In the genomic region with DNA sequence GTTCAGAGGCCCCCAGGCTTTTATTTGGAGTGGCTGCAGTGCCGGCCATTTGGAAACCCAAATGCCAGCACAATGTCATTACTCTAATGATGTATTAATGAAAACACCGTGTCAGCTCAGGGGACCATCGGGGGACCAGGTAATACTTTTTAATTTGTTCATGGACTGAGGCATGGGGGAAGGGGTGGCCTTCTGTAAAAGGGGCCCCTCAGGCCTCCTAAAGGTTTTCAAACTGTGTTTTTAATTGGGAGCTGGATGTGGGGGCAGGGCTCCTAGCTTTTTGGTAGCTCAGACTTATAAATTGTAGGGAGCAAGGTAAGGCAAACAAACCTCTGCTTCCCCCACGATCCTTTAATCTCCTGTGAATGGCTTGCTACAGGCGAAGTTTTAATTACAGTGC, we compare ENCODE assay signal across 29 mouse cellular contexts. TPM values are rescaled to one million over a fixed set of nuclear protein-coding genes. Genes with fewer than 3 reads are reported as not detected.
DNase-seq lines count a peak whose midpoint lies in the region; ATAC-seq and TF ChIP-seq lines count a peak whose summit lies in the region.
"Had no signal": no experiment of that assay in that cellular context is flagged by ENCODE, and none has a peak within 500 bp of the region (broad histone marks: within the 10 kb centered on the region; RNA-seq: fewer than 3 reads in every experiment).

No protein-coding gene starts in this region.

- no peak overlapping the region for H3K4me2 ChIP-seq in kidney, embryonic 16.5 days (replicated peaks; ENCODE audit: low read depth, low read length)
- no peak overlapping the region for H3K4me2 ChIP-seq in limb, embryonic 11.5 days (ENCODE audit: low read depth, severe bottlenecking)
- H3K4me2 ChIP-seq: hindbrain, embryonic 13.5 days; liver, embryonic 15.5 days; lung, embryonic 15.5 days; midbrain, embryonic 15.5 days; neural tube, embryonic 13.5 days had no signal

- no peak overlapping the region for H3K9ac ChIP-seq in kidney, embryonic 16.5 days (replicated peaks; ENCODE audit: low read length)
- no peak overlapping the region for H3K9ac ChIP-seq in limb, embryonic 11.5 days (ENCODE audit: low read length)
- H3K9ac ChIP-seq: forebrain, postnatal 0 days; hindbrain, embryonic 13.5 days; liver, embryonic 15.5 days; lung, embryonic 15.5 days; midbrain, embryonic 15.5 days; neural tube, embryonic 13.5 days had no signal

- TF ChIP-seq POLR2A in brain, embryonic 14.5 days (IDR thresholded peaks at IDR 0.05; ENCODE audit: borderline replicate concordance, extremely low read depth, insufficient read depth, insufficient read length, poor library complexity, severe bottlenecking), result no peak

- intact Hi-C loops in gastrocnemius, adult 2 months (cut with DNase I), result no loop called here

- H3K27ac ChIP-seq in kidney, embryonic 16.5 days (ENCODE audit: low read length), result no peak overlapping the region
- H3K27ac ChIP-seq in limb, embryonic 11.5 days (replicated peaks; ENCODE audit: low read depth, low read length), result peak overlapping the region; percentile 93
- no peak overlapping the region for H3K27ac ChIP-seq in gastrocnemius, adult 2 months
- H3K27ac ChIP-seq: hindbrain, embryonic 13.5 days; left cerebral cortex, adult 2 months; liver, embryonic 15.5 days; lung, embryonic 15.5 days; midbrain, embryonic 15.5 days; neural tube, embryonic 13.5 days had no signal

- H3K4me1 ChIP-seq in kidney, embryonic 16.5 days (ENCODE audit: insufficient read depth, low read length), result peaks cover 4% of the 10 kb centered on the region; the same call in 1 of the 2 replicates
- H3K4me1 ChIP-seq in limb, embryonic 11.5 days (ENCODE audit: control insufficient read depth, insufficient read depth, low read length), result peaks cover 18% of the 10 kb centered on the region
- H3K4me1 ChIP-seq: hindbrain, embryonic 13.5 days; liver, embryonic 15.5 days; lung, embryonic 15.5 days; midbrain, embryonic 15.5 days; neural tube, embryonic 13.5 days had no signal

- no peaks in the 10 kb centered on the region for H3K27me3 ChIP-seq in kidney, embryonic 16.5 days (ENCODE audit: insufficient read depth, low read length)
- H3K27me3 ChIP-seq in limb, embryonic 11.5 days (ENCODE audit: control insufficient read depth, insufficient read depth, low read length), result no peaks in the 10 kb centered on the region
- H3K27me3 ChIP-seq: hindbrain, embryonic 13.5 days; liver, embryonic 15.5 days; lung, embryonic 15.5 days; midbrain, embryonic 15.5 days; neural tube, embryonic 13.5 days had no signal

- no peak overlapping the region for H3K4me3 ChIP-seq in kidney, embryonic 16.5 days (ENCODE audit: low read length)
- H3K4me3 ChIP-seq in limb, embryonic 11.5 days (ENCODE audit: low read depth, low read length), result no peak overlapping the region
- no peak overlapping the region for H3K4me3 ChIP-seq in gastrocnemius, adult 2 months
- H3K4me3 ChIP-seq: hindbrain, embryonic 13.5 days; left cerebral cortex, adult 2 months; liver, embryonic 15.5 days; lung, embryonic 15.5 days; midbrain, embryonic 15.5 days; myocyte; neural tube, embryonic 13.5 days had no signal

- no peaks in the 10 kb centered on the region for H3K9me3 ChIP-seq in kidney, embryonic 16.5 days (ENCODE audit: low read length)
- no peaks in the 10 kb centered on the region for H3K9me3 ChIP-seq in limb, embryonic 11.5 days (ENCODE audit: control insufficient read depth, low read length)
- H3K9me3 ChIP-seq: hindbrain, embryonic 13.5 days; liver, embryonic 15.5 days; lung, embryonic 15.5 days; midbrain, embryonic 15.5 days; neural tube, embryonic 13.5 days had no signal

- WGBS in kidney, embryonic 16.5 days, result 18% methylated on average over 5 of the region's 5 CpGs
- WGBS in limb, embryonic 11.5 days, result 4% methylated on average over 5 of the region's 5 CpGs

- no peak for TF ChIP-seq CTCF in brain, embryonic 14.5 days (IDR thresholded peaks at IDR 0.05; ENCODE audit: borderline replicate concordance, extremely low read depth, insufficient read depth, insufficient read length)
- TF ChIP-seq CTCF in gastrocnemius, adult 2 months (IDR thresholded peaks at IDR 0.05), result no peak

- H3K36me3 ChIP-seq in kidney, embryonic 16.5 days (ENCODE audit: insufficient read depth, low read length), result no peaks in the 10 kb centered on the region
- H3K36me3 ChIP-seq in limb, embryonic 11.5 days (ENCODE audit: control insufficient read depth, insufficient read depth, low read length), result no peaks in the 10 kb centered on the region
- H3K36me3 ChIP-seq: hindbrain, embryonic 13.5 days; liver, embryonic 15.5 days; lung, embryonic 15.5 days; midbrain, embryonic 15.5 days; neural tube, embryonic 13.5 days had no signal

- DNase-seq in kidney, adult 11 months, result peak; percentile 47
- peak; percentile 36 for DNase-seq in brain, embryonic 14.5 days (ENCODE audit: low read depth)
- peak; percentile 83 for DNase-seq in forelimb bud, embryonic 11.5 days (ENCODE audit: low read depth, low spot score)
- DNase-seq in limb, embryonic 11.5 days (ENCODE audit: low spot score), result peak; percentile 83
- no peak for DNase-seq in gastrocnemius, adult 2 months
- DNase-seq: adrenal gland, adult 8-10 months; cerebellum, adult 9-10 months; forebrain, postnatal 0 days; gastrocnemius, postnatal 36 days; heart, postnatal 36 days; liver; lung, postnatal 36 days; retina, postnatal 1 day; right cerebral cortex, postnatal 25 days; spleen, adult 18-20 months had no signal

- no peak for ATAC-seq in kidney, embryonic 16.5 days (ENCODE audit: low FRiP score, low TSS enrichment)
- ATAC-seq in limb, embryonic 11.5 days (ENCODE audit: insufficient number of reproducible peaks, low FRiP score, low TSS enrichment, low read depth), result peak; percentile 76
- no peak for ATAC-seq in activated CD4-positive, CD25-positive, alpha-beta regulatory T cell, adult 4 months
- ATAC-seq: forebrain, postnatal 0 days; inflammation-experienced regulatory T-cells, adult 6 months; midbrain, embryonic 15.5 days had no signal

RNA-seq across cellular contexts. Expression of gene Lrtm1, which starts 45.4 kb away (rescaled TPM):
- polyA plus RNA-seq in kidney, embryonic 16.5 days (2015; fragmentation: Nextera tagmentation; extraction: Ambion mirVana), result 0.06 and 0.15 TPM in 2 replicates
- polyA plus RNA-seq in brain, embryonic 14.5 days (2012; rRNA removed), result 0.05 and 0.08 TPM in 2 replicates
- 0.15 and 0.16 TPM in 2 replicates for polyA plus RNA-seq in limb, embryonic 11.5 days (2014; fragmentation: Nextera tagmentation; extraction: Ambion mirVana)
- not detected for polyA plus RNA-seq in activated CD4-positive, CD25-positive, alpha-beta regulatory T cell, adult 4 months (2017; shearing (Covaris generic))
- total RNA-seq in gastrocnemius, adult 2 months (2021), result 10 to 100 TPM; 20.3 to 37.6 TPM
- total RNA-seq: forebrain, postnatal 0 days; layer of hippocampus, postnatal 10 days; left cerebral cortex, adult 2 months; megakaryocyte-erythroid progenitor cell, adult 5-6 weeks; MEL had no signal
- polyA plus RNA-seq: C2C12; inflammation-experienced regulatory T-cells, adult 6 months; lung, embryonic 15.5 days had no signal
